Mouse (Mus musculus) spleen, adult 2 months (tissue): ENCODE measurements around the gene Gm42906.

Experiments
- CTCF ChIP-seq: fragments of 200-500 bp; IDR thresholded peaks from 2 replicates; pipeline ENCODE4 v1.5.1; 2011; ENCODE audit warnings: mild to moderate bottlenecking, inconsistent platforms; ENCODE audit not compliant: insufficient read depth, insufficient read length, insufficient replicate concordance; ENCODE audit errors: extremely low read depth
- POLR2A ChIP-seq: fragments of 200-500 bp; IDR thresholded peaks from 2 replicates; pipeline ENCODE4 v1.6.1; 2011; ENCODE audit warnings: low read depth, low read length, inconsistent platforms

DNA sequence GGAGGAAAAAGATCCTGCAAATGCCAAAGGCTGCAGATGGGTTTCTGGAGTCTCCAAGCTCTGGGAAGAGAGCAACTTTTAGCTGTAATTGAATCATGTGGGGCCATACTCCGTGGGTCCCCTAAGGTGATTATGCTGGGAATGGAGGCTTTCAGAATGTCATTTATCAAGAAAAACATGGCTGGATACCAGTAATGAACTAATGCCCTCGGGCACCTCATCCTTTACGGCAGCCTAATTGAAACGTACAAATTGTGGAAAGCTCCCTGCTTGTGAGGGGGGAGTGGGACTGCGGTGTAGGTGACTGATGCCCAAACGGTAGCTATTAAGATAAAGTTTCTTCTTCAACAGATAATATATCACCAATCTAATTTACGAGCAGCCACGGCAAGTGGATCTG is 278.5 kb downstream of the Gm42906 start:
- TF ChIP-seq CTCF (no peak), POLR2A (no peak)
